Mouse (Mus musculus) liver, adult 2 months (tissue): ENCODE measurements around the gene Cacng2.

Experiments
- CTCF ChIP-seq: fragments of 200-500 bp; IDR thresholded peaks from 2 replicates; pipeline ENCODE4 v1.5.1; 2011; ENCODE audit warnings: low read depth, low read length, control low read depth
- POLR2A ChIP-seq: fragments of 200-500 bp; IDR thresholded peaks from 2 replicates; pipeline ENCODE4 v1.6.1; 2011; ENCODE audit warnings: low read length, control low read depth; ENCODE audit not compliant: insufficient read depth; ENCODE audit errors: extremely low read depth

GRCm38 (mm10) chr15:77974165-77974841, 145.5 kb downstream of the Cacng2 start:
- no peak for TF ChIP-seq POLR2A
- no peak for TF ChIP-seq CTCF
